Mouse (Mus musculus) thymus, postnatal 0 days (tissue): ENCODE results near the gene Map4. TPM values are rescaled to one million over a fixed set of nuclear protein-coding genes. Genes with fewer than 3 reads are reported as not detected.
A peak's percentile ranks its signal among the peaks of the same experiment; 100 is the strongest.

ENCODE experiments used
- DNase-seq: peaks from one replicate; pipeline ENCODE4 v3.0.0-alpha.2; 2015; ENCODE audit warnings: low spot score
- polyA plus RNA-seq: library from polyadenylated mRNA; unstranded; fragments of >200 nt; fragmentation: Nextera tagmentation; extraction: Ambion mirVana; gene quantifications from 2 replicates; pipeline ENCODE4 v1.2.1, GENCODE M21; 2015

Gene Map4
- polyA plus RNA-seq, 1 experiment from 2014 or later: 71.6 TPM

DNA sequence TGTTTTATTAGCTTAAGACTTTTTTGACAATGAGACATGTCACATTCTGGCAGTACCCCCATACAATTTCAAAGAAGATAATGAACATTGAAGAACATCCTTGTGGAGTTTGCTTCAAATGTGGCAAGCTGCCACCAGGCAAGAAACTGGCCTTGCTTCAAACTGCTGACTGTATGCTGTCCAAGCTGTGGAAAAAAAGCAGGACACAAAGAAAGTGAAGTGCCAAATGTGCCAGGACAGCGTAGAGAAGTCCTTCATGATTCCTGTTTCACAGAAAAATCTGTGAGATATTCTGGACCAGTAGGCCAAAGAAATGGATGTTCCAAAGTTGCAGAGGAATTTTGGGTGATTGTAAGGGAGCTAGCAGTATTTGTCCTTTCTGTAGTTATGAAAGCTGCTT is 57.8 kb downstream of the Map4 start:
- DNase-seq: no peak

DNA sequence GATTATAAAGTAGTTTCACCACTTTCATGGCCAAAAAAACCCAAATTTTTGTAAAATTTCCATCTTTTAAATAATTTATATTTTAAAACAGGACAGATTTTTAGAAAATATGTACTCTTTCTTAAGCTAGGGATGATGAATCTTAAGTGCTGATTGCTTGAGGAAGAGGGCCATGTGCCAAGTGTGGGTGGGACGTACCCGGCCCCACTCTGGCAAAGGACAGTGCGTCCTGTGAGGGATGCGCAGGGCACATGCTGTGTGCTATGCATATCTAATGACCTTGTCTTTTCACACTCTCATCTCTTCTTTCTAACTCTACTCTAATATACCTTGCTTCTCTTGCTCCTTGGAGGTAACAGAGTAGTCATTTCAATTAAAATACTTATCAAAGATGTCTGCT is 66.2 kb downstream of the Map4 start:
- no peak for DNase-seq

DNA sequence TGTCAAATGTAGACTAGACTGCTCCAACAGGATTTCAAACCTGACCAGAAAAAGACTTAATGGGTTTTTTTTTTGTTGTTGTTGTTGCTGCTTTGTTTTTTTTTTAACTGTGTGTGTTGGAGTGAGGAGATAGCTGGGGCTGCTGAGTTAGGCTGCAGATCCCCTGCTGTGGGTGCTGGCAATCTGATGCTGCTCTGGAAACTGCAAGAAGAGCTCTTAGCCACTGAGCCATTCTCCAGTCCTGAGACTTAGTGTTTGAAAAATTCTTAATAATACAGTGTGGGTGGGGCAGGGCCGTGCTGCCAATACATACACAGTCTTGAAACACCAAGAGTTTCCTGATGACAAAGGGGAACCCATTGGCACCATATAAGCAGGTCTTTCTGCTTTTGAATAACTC is 70.7 kb downstream of the Map4 start:
- DNase-seq: no peak

- no peak for DNase-seq
Measured at GRCm38 (mm10) chr9:110002413-110002812, 71.2 kb downstream of the Map4 start.

- DNase-seq: no peak
Measured at GRCm38 (mm10) chr9:110019224-110019623, 88.0 kb downstream of the Map4 start.

- no peak for DNase-seq
Measured at GRCm38 (mm10) chr9:110020405-110020804, 89.1 kb downstream of the Map4 start.

DNA sequence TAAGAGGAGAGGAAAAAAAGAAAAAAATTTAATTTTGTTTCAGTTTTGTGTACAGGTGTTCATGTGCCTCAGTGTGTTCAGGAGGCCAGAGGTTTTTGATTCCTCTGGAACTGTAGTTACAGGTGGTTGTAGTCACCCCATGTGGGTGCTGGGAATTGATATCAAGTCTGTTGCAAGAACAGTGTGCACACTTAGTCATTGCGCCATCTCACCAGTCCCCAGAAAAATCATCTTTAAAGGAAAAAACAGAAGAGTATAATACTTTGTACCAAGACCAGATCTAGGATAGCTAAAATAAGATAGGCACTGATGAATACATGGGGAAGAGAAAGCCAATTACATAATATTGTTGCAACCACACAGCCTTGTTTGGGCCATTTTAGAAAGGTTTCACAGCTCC is 90.2 kb downstream of the Map4 start:
- DNase-seq: no peak

DNA sequence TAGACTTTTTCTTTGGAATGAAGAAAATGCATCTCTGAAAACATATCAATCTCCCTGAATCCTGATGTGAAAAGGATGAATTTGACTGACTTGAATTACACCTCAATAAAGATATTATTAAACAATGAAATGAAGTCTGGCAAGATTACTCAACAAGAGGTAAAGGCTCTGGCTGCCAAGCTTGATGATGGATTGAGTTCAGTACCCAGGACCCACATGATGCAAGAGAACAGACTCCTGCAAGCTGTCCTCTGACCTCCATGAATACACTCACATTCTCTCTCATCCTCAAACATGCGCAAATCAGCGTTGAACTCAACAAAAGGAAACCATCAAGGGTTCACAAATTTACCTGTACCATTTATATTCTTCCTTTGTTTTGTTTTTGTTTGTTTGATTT is 90.9 kb downstream of the Map4 start:
- DNase-seq: no peak

- no peak for DNase-seq
Measured at GRCm38 (mm10) chr9:110035091-110035490, 103.8 kb downstream of the Map4 start.

DNA sequence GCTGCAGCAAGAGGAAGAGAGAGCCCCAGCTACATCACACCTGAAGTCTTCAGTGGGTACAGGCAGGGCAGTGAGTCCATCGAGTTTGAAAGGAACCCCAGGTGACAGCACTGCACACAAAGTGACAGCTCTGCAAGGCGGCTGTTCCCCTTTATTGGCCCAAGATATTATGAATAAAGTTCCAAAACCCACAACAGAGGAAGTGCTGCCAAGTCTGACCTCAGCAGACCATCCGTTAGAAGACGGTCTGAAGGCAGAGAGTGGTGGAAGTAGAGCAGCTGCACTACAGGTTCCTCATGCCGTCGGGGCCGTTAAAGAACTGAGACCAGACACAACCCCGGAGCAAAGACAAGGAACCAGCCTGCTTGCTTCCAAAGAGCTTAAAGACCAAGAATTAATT is 106.6 kb downstream of the Map4 start:
- no peak for DNase-seq

- DNase-seq: no peak
Measured at GRCm38 (mm10) chr9:110038485-110038884, 107.2 kb downstream of the Map4 start.

DNA sequence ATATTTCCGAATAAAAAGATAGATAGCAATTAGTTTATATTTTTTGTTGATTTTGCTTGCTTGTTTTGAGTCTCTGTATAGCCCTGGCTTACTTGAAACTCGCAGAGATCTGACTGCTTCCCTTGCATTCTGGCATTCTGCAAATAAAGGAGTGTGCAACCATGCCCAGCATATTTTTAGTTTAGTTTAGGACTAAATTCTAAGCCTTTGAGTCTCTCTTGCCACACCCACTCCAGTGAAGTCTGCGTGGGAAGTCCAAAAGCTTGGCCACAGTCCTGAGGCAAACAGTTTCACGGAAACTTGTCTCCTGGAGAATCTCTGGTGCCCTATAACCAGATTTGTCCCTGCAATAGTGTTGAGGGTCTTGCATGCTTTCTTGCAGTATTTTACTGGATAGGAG is 113.1 kb downstream of the Map4 start:
- no peak for DNase-seq

- DNase-seq: no peak
Measured at GRCm38 (mm10) chr9:110045763-110046377, 114.6 kb downstream of the Map4 start.

DNA sequence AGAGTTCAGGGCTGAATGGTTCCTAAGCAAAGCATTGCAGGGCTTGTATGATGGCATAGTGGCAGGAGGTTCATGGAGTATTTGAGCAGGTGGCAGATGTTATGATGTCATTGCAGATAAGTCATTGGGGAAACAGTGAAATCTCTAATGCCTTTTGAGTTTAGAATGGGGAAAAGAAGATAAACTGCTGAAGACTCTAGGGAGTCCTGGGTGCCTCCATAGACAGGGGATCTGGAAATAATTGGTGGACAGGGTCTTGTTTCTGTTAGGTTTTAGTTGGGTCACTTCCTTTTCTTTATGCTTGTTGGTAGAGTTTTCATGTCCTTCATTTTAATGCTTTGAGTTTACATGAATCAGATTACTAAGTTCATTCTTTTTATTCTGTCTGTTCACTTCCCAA is 116.0 kb downstream of the Map4 start:
- DNase-seq: no peak

DNA sequence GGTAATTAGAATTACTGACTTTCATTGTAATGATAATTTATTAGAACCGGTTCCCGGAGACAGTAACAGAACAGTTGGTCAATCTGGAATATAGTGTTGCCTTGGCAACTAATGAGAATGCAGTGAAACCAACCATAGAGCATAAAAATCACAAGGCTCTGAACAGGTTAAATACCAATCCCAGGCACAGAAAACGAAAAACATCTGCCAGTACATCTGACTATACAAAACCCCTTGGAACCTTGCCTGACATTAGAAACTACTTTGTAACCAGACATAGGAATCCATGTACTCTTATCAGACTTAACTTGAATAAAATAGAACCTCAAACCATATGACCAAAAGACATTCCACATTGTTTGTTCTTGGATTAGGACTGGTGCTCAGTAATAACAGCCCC is 116.6 kb downstream of the Map4 start:
- no peak for DNase-seq

DNA sequence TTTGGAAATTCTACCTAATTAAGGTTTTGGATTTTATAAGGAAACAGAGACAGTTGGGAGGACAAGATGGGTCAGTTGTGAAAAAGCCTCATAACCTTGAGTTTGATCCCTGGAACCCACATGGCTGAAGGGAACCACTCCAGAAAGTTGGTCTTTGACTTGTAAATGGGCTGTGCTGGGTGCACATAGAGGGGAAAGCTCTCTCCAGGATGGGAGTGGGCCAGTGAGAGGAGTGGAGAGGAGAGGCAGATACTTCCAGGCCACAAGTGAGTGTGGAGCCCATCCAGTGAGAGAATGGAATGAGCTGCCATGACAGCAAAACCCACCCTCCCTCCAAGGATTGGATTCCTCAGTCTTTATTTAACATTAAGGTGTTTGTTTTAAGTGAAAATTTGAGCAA is 119.9 kb downstream of the Map4 start:
- DNase-seq: no peak

- no peak for DNase-seq
Measured at GRCm38 (mm10) chr9:110051869-110052661, 120.8 kb downstream of the Map4 start.

DNA sequence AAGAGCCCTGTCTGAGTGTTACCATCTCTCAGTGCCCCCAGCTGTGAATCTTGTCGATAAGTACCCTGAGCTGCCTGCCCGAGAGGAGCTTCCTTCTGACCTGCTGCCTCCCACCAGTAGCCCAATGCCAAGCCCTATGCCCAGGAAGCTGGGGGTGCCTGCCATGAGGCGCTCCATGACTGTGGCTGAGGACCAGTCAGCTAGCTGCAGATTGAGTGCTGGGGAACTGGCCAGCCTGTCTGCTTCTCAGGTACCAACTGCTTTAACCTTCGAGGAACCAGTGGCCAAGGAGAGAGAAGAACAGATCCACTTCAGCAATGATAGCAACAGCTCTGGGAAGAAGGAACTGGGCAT is 121.7 kb downstream of the Map4 start:
- no peak for DNase-seq

DNA sequence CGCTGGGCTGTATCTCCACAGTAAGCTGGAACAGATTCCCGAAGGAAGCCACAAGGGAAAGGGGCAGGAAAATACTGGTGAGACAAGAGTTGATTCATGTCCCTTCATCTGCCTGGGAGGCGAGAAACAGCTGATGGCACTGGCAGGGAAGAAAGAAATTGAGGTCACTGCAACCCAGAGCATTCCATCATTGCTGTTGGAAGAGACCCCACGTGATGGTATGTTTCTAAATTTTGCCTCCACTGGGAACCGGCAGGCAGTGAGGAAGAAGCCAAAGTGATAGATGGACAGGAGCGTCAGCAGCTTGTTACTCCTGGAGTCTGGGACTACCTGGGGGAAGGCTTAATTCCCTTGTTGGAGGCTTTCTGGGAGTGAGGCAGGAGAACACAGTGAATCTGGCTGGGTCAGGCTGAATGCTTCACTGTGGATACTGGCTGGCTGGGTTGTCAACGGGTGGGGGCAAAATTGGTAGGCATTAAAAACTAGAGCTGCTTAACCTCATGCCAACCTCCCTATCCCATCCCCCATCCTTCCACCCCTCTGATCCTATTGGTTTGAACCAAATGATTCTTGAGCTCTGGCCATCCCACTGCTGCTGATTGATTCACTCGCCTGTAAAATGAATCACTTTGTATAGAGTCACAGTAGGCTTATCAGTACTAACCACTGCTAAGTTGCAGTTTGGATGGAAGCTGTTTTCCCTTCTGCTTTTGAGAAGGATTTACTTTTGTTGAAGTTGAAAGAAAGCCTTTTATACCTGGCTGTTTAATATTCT is 122.2 kb downstream of the Map4 start:
- DNase-seq: no peak

DNA sequence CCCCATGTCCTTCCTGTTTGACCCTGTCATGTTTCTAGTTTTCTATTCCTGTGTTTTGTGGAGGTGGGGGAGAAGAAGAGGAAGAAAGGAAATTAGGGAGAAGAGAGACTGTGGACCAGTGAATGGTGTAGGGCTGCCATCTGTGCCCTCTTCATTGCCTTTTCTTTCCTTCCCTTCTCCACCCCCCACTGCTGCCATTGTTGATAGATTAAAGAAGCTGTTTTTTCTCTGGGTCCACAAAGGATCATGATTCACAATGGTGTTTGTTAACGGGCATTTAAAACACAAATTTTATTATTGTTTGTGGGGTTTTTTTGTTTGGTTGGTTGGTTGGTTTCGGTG is 122.8 kb downstream of the Map4 start:
- DNase-seq: no peak

DNA sequence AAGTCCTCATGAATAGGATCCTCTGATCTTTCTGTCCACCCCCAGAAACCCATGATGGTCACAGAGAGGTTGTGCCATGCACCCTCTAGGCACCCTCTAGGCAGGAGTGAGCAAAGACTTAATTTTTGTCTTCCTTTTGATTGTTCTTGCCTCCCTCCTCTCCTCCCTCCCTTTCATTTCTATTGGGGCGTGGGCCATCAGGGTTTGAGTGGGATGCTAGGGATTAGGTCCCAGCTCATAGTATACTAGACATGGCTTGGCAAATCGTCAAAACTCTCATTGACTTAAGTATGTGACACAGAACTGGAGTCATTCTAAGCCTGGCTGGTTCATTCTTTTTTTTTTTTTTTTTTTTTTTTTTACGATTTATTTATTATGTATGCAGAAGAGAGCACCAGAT is 123.5 kb downstream of the Map4 start:
- DNase-seq: no peak

DNA sequence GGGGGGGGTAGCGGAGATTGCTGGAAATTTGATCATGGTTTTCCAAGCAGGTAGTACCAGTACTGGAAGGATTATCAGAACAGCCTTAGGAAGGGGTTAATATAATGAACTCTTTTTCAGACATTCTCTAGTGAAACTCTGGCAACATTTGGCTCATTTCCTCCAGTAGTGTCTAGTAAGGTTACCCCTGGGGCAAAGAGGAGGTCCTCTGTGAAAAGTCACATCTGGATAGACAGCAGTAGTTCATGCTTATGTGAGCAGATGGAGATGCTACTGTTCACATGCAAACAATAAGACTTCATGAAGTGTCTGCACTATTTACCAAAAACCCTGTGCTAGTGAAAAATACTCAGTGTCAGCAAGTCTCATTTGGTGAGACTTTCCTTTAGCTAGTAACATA is 125.9 kb downstream of the Map4 start:
- peak; percentile 11 for DNase-seq

- peak; percentile 74 for DNase-seq
Measured at GRCm38 (mm10) chr9:110060761-110061160, 129.5 kb downstream of the Map4 start.
